Mouse (Mus musculus): ENCODE results near the gene Lhx5. TPM values are rescaled to one million over a fixed set of nuclear protein-coding genes. Genes with fewer than 3 reads are reported as not detected.

Gene Lhx5
- total RNA-seq, 2 experiments from 2014 or later: not detected

Other genes starting within 250 kb of the Lhx5 start
- 0.49 TPM in 1 of 2 replicates, not detected in the other for gene Sdsl, start 41.1 kb downstream of the Lhx5 start, total RNA-seq (2015)
- 0.55 and 0.61 TPM in 2 replicates for gene Sdsl, start 41.1 kb downstream of the Lhx5 start, total RNA-seq (2017)
- gene Sds, start 44.8 kb downstream of the Lhx5 start, total RNA-seq (2015): not detected in 2 replicates
- gene Sds, start 44.8 kb downstream of the Lhx5 start, total RNA-seq (2017): not detected in 2 replicates
- 7.8 and 10.5 TPM in 2 replicates for gene Plbd2, start 71.9 kb downstream of the Lhx5 start, total RNA-seq (2015)
- 7.9 and 10.2 TPM in 2 replicates for gene Plbd2, start 71.9 kb downstream of the Lhx5 start, total RNA-seq (2017)
- 31.7 and 36.8 TPM in 2 replicates for gene Slc8b1, start 79.5 kb downstream of the Lhx5 start, total RNA-seq (2015)
- gene Slc8b1, start 79.5 kb downstream of the Lhx5 start, total RNA-seq (2017): 44.1 and 60.5 TPM in 2 replicates
- 37.6 and 38.3 TPM in 2 replicates for gene Tpcn1, start 157.0 kb downstream of the Lhx5 start, total RNA-seq (2015)
- 15.8 and 18.2 TPM in 2 replicates for gene Tpcn1, start 157.0 kb downstream of the Lhx5 start, total RNA-seq (2017)
- gene Iqcd, start 157.3 kb downstream of the Lhx5 start, total RNA-seq (2015): 0.18 and 0.98 TPM in 2 replicates
- 0.11 and 0.45 TPM in 2 replicates for gene Iqcd, start 157.3 kb downstream of the Lhx5 start, total RNA-seq (2017)
- gene Rita1, start 180.9 kb downstream of the Lhx5 start, total RNA-seq (2015): 1.5 and 3.0 TPM in 2 replicates
- 2.2 and 3.2 TPM in 2 replicates for gene Rita1, start 180.9 kb downstream of the Lhx5 start, total RNA-seq (2017)
- gene Ddx54, start 181.0 kb downstream of the Lhx5 start, total RNA-seq (2015): 7.7 and 7.9 TPM in 2 replicates
- 21.3 and 22.6 TPM in 2 replicates for gene Ddx54, start 181.0 kb downstream of the Lhx5 start, total RNA-seq (2017)
- gene Cfap73, start 202.5 kb downstream of the Lhx5 start, total RNA-seq (2015): not detected in 2 replicates
- not detected in 2 replicates for gene Cfap73, start 202.5 kb downstream of the Lhx5 start, total RNA-seq (2017)
- 0.05 TPM in 1 of 2 replicates, not detected in the other for gene Rasal1, start 217.1 kb downstream of the Lhx5 start, total RNA-seq (2015)
- not detected in 2 replicates for gene Rasal1, start 217.1 kb downstream of the Lhx5 start, total RNA-seq (2017)